Mouse (Mus musculus) liver, embryonic 14.5 days (tissue): ENCODE results near the gene St8sia1. TPM values are rescaled to one million over a fixed set of nuclear protein-coding genes. Genes with fewer than 3 reads are reported as not detected.
A peak's percentile ranks its signal among the peaks of the same experiment; 100 is the strongest.

Experiments
- ATAC-seq: fragments of 200-750 bp; cut with Nextera tagmentation; 2 replicates; pipeline ENCODE4 v1.8.0; 2017; ENCODE audit warnings: moderate number of reproducible peaks, mild to moderate bottlenecking, moderate library complexity; ENCODE audit not compliant: insufficient read depth
- DNase-seq, 3 experiments: peaks; one replicate each; pipeline ENCODE4 v3.0.0-alpha.2; 2012 to 2013; ENCODE audit warnings: low read depth in 3 of 3, low spot score in 3 of 3
- H3K27ac ChIP-seq: fragments of 300-500 bp; sonication (generic); 2 replicates; pipeline ENCODE4 v1.5.1; 2014; ENCODE audit warnings: moderate library complexity, mild to moderate bottlenecking, control low read depth, inconsistent platforms
- H3K27me3 ChIP-seq: fragments of 300-500 bp; sonication (generic); 2 replicates; pipeline ENCODE4 v1.6.1; 2014; ENCODE audit warnings: mild to moderate bottlenecking, low read length, moderate library complexity; ENCODE audit not compliant: control insufficient read depth, insufficient read depth
- H3K36me3 ChIP-seq: fragments of 300-500 bp; sonication (generic); replicated peaks from 2 replicates; pipeline ENCODE4 v1.6.1; 2014; ENCODE audit warnings: low read depth; ENCODE audit not compliant: control insufficient read depth, insufficient read depth
- H3K4me1 ChIP-seq, 2 experiments: fragments of 200-500 bp in 1 of 2; fragments of 300-500 bp in 1 of 2; sonication (generic) in 1 of 2; replicated peaks; 2 replicates each; pipeline ENCODE4 v1.6.1; 2012 to 2014; ENCODE audit warnings: antibody characterized with exemption in 1 of 2, inconsistent platforms in 1 of 2, low read length in 1 of 2; ENCODE audit not compliant: control insufficient read depth in 2 of 2, insufficient read depth in 2 of 2
- H3K4me2 ChIP-seq: fragments of 300-500 bp; sonication (generic); 2 replicates; pipeline ENCODE4 v1.6.1; 2014; ENCODE audit warnings: low read depth, mild to moderate bottlenecking, control low read depth, moderate library complexity
- H3K4me3 ChIP-seq, 2 experiments: fragments of 200-500 bp in 1 of 2; fragments of 300-500 bp in 1 of 2; sonication (generic) in 1 of 2; 2 replicates each; pipeline ENCODE4 v1.5.1; 2012 to 2014; ENCODE audit warnings: low read depth in 2 of 2, low read length in 2 of 2, mild to moderate bottlenecking in 2 of 2, control low read depth in 1 of 2, inconsistent platforms in 1 of 2, moderate library complexity in 1 of 2; ENCODE audit not compliant: insufficient read depth in 1 of 2
- H3K9ac ChIP-seq: fragments of 300-500 bp; sonication (generic); replicated peaks from 2 replicates; pipeline ENCODE4 v1.6.1; 2014; ENCODE audit warnings: mild to moderate bottlenecking, control low read depth, moderate library complexity
- H3K9me3 ChIP-seq: fragments of 300-500 bp; sonication (generic); 2 replicates; pipeline ENCODE4 v1.6.1; 2016; ENCODE audit warnings: low read length, mixed read lengths; ENCODE audit not compliant: control insufficient read depth
- CTCF ChIP-seq: IDR thresholded peaks from 2 replicates; pipeline ENCODE4 v1.5.1; 2016; ENCODE audit warnings: antibody characterized with exemption, low read depth, control low read depth
- EP300 ChIP-seq: IDR thresholded peaks from 2 replicates; pipeline ENCODE4 v1.6.1; 2016; ENCODE audit warnings: antibody characterized with exemption, low read depth
- WGBS: fragments of 180-500 bp; shearing (Covaris S2); extraction: QIAGEN DNeasy Blood & Tissue Kit; methylation state at CpG from one replicate; pipeline ENCODE4 v1.1.7; 2014; ENCODE audit not compliant: insufficient replicate concordance; 5-methylcytosine and 5-hydroxymethylcytosine counted together
- polyA plus RNA-seq, 2 experiments: library from polyadenylated mRNA; depleted of rRNA in 1 of 2; stranded (reverse) in 1 of 2; unstranded in 1 of 2; fragments of >200 nt; fragmentation: Nextera tagmentation in 1 of 2; extraction: Ambion mirVana in 1 of 2; gene quantifications; 2 replicates each; pipeline versions ENCODE4 v1.2.1 to v1.2.3; 2012 to 2014

The St8sia1 gene
- polyA plus RNA-seq, 2 experiments: 0.03 to 0.07 TPM

DNA sequence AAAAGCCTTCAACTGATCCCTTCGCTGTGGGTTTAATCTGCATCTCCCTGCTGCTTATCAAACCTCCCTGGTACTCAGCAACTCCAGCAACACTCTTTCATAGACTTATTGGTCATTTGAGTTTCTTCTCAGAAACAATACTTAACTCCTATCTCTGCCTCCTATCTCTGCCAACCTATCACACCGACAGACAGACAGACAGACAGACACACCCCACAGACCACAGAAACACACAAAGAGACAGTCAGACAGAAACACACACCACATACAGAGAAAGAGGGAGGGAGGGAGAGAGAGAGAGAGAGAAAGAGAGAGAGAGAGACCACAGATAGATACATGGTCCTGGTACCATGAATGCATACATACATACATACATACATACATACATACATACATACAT lies 18.8 kb downstream of the St8sia1 start:
- Histone ChIP-seq H3K9ac (no peak overlapping the region), H3K36me3 (no peaks in the 10 kb centered on the region), H3K9me3 (no peaks in the 10 kb centered on the region), H3K4me1 (peaks cover 0 to 12% of the 10 kb centered on the region in 2 experiments; a peak in 2 of 4 replicates), H3K27me3 (no peaks in the 10 kb centered on the region), H3K4me3 (no peak overlapping the region), H3K27ac (no peak overlapping the region), H3K4me2 (no peak overlapping the region)
- 13% methylated on average over 2 of the region's 2 CpGs for WGBS
- peak; percentile 43; the same call in 1 of the 2 replicates for ATAC-seq
- TF ChIP-seq CTCF: no peak
- no peak for DNase-seq

DNA sequence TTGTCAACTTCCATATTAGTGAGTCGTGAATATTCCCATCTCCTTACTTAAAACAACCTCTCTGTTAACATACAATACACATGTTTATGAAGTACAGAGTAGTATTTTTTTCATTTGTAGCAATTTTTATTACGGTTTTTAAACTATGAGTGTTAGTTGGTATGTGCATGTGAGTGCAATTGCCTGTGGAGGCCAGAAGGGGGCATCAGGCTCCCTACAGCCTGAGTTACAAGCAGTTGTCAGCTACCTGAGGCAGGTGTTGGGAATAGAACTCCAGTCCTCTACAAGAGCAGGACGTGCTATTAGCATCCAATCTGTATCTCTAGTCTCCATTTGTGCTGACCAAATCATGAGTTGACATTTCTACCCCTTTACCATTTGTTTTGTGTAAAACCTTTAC lies 19.8 kb downstream of the St8sia1 start:
- Histone ChIP-seq H3K9ac (no peak overlapping the region), H3K4me1 (peaks cover 0 to 12% of the 10 kb centered on the region in 2 experiments; a peak in 2 of 4 replicates), H3K27me3 (no peaks in the 10 kb centered on the region), H3K4me2 (no peak overlapping the region), H3K9me3 (no peaks in the 10 kb centered on the region), H3K4me3 (no peak overlapping the region), H3K36me3 (no peaks in the 10 kb centered on the region), H3K27ac (no peak overlapping the region)
- peak; percentile 57 for TF ChIP-seq CTCF
- no peak for TF ChIP-seq EP300
- ATAC-seq (no peak), DNase-seq (no peak)
- 69% methylated on average over 3 of the region's 3 CpGs for WGBS

DNA sequence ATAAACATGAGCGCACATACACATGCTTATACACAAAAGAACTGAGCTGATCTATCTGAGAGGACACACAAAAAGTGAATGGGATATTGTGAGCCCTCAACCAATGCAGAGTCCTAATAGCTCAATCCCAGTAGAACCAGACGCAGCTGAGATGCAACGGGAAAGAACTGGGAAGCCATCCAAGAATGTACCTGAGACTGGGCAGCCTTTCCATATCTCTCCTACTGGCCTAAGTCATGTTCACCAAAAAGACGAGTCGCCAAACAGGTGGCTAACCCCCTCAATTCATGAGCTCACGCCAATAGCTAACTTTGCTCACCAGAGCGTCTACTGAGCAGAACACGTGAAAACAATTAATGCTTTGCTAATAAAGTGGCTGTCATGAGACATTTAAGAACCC lies 20.8 kb downstream of the St8sia1 start:
- Histone ChIP-seq H3K4me2 (no peak overlapping the region), H3K27ac (no peak overlapping the region), H3K27me3 (no peaks in the 10 kb centered on the region), H3K4me3 (no peak overlapping the region), H3K9me3 (no peaks in the 10 kb centered on the region), H3K9ac (no peak overlapping the region), H3K36me3 (no peaks in the 10 kb centered on the region), H3K4me1 (peaks cover 0 to 12% of the 10 kb centered on the region in 2 experiments; a peak in 2 of 4 replicates)
- DNase-seq (no peak), ATAC-seq (no peak)
- 77% methylated on average over 8 of the region's 8 CpGs for WGBS
- TF ChIP-seq CTCF (no peak), EP300 (no peak)

DNA sequence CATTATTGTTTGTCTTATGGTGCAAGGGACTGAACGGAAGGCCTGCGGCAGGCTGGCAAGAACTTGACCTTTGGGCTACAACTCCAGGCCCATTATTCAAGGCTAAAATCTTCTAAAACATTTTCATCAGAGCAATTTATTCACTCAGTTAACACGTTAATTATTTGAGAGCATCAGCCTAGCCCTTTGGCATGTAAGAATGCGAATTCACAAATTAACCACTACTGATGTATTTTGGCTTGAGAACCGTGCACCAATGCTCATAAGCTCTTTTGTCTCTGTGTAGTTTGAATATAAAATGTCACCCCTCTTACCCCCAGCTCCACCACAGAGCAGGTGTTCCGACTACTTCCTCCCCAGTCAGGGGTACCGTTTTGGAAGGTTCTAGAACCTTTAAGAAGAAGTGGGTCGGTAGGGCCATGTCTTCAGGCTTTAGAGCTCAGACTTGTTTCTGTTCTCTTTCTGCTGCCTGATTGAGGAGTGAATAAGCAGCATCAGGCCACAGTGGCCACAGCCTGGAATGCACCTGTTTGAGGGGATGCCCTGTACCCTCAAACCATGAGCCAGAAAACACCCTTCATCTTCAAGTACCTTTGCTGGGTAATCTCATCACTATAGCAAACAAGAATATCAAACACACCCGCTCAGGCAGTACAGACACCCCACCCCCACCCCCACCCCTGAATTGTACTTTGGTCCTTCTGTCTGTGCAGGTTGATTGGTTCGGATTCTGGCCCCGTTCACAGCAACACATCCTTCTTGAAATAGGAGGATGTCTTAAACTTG lies 22.5 kb downstream of the St8sia1 start:
- WGBS: 63% methylated on average over 11 of the region's 11 CpGs
- no peaks in the 10 kb centered on the region for H3K9me3 ChIP-seq
- no peak overlapping the region for H3K27ac ChIP-seq
- no peaks in the 10 kb centered on the region for H3K27me3 ChIP-seq
- H3K4me3 ChIP-seq: no peak overlapping the region
- H3K4me2 ChIP-seq: no peak overlapping the region
- no peak overlapping the region for H3K9ac ChIP-seq
- DNase-seq: no peak
- TF ChIP-seq EP300 (no peak), CTCF (no peak)
- ATAC-seq: no peak
- H3K4me1 ChIP-seq: peaks cover 0 to 13% of the 10 kb centered on the region in 2 experiments; a peak in 2 of 4 replicates
- H3K36me3 ChIP-seq: no peaks in the 10 kb centered on the region

DNA sequence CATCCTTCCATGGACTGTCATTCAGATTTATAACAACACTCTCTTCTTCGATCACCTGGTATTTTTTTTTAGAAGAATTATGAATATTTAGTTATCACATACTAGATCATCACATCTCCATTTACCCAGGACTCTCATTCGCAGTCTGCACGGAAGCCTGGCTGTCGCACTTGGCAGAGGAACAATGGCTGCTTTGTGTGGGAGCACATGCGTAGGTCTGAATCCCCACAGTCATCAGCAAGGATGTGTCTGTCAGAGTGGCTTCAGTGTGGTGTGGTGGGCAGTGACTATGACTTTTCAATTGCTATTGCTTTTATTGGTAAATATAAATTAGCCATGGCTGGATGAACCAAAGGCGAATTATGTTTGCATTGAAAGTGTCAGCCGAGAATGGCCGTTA lies 23.2 kb downstream of the St8sia1 start:
- no peak overlapping the region for H3K9ac ChIP-seq
- WGBS: 82% methylated on average over 8 of the region's 8 CpGs
- no peaks in the 10 kb centered on the region for H3K9me3 ChIP-seq
- H3K4me3 ChIP-seq: no peak overlapping the region
- H3K27ac ChIP-seq: no peak overlapping the region
- H3K27me3 ChIP-seq: no peaks in the 10 kb centered on the region
- no peak for DNase-seq
- H3K4me2 ChIP-seq: no peak overlapping the region
- peaks cover 0 to 13% of the 10 kb centered on the region in 2 experiments; a peak in 2 of 4 replicates for H3K4me1 ChIP-seq
- no peak for TF ChIP-seq EP300
- TF ChIP-seq CTCF: no peak
- ATAC-seq: no peak
- H3K36me3 ChIP-seq: no peaks in the 10 kb centered on the region
